Mouse (Mus musculus) left cerebral cortex, postnatal 10 days (tissue): ENCODE data around the gene Wasf3. TPM values are rescaled to one million over a fixed set of nuclear protein-coding genes. Genes with fewer than 3 reads are reported as not detected.
"Not testable (repeated sequence)": the region's sequence is repeated elsewhere in the genome, so short reads cannot be mapped to it uniquely, and the experiment has no call there.

ENCODE experiments used
- DNase-seq, 2 experiments: peaks; one replicate each; pipeline ENCODE4 v3.0.0; 2021 to 2022; ENCODE audit warnings: low spot score in 2 of 2, mixed read lengths in 1 of 2; ENCODE audit errors: extremely low spot score in 1 of 2
- intact Hi-C: fragments of 180-260 bp; cut with DNase I; formaldehyde crosslinking; loops from one replicate; pipeline ENCODE4 v1.15.1; 2025
- total RNA-seq, 2 experiments: library from RNA; stranded (reverse); gene quantifications; 2 replicates each; pipeline ENCODE4 v1.2.3; 2021

Wasf3 gene
- total RNA-seq, 2 experiments from 2014 or later, result 72.6 to 78.6 TPM

- intact Hi-C loops, result no loop called here
- no peak for DNase-seq
Measured at GRCm38 (mm10) chr5:146394563-146394962, 9.8 kb downstream of the Wasf3 start.

GRCm38 (mm10) chr5:146397253-146397652, 12.5 kb downstream of the Wasf3 start:
- intact Hi-C loops, result no loop called here
- no peak for DNase-seq

- intact Hi-C loops, result no loop called here
- DNase-seq, result no peak
Measured at GRCm38 (mm10) chr5:146398386-146399115, 13.8 kb downstream of the Wasf3 start.

- DNase-seq, intact Hi-C loops: not testable (repeated sequence)
Measured at GRCm38 (mm10) chr5:146401012-146401411, 16.2 kb downstream of the Wasf3 start.

GRCm38 (mm10) chr5:146402311-146402710, 17.5 kb downstream of the Wasf3 start:
- DNase-seq, result no peak
- intact Hi-C loops, result no loop called here

- no peak for DNase-seq
- intact Hi-C loops, result no loop called here
Measured at GRCm38 (mm10) chr5:146403923-146404322, 19.1 kb downstream of the Wasf3 start.

- no peak for DNase-seq
- intact Hi-C loops, result no loop called here
Measured at GRCm38 (mm10) chr5:146406133-146406532, 21.3 kb downstream of the Wasf3 start.

GRCm38 (mm10) chr5:146407791-146408190, 23.0 kb downstream of the Wasf3 start:
- DNase-seq, result no peak
- intact Hi-C loops, result no loop called here

GRCm38 (mm10) chr5:146408604-146409003, 23.8 kb downstream of the Wasf3 start:
- no peak for DNase-seq
- intact Hi-C loops, result no loop called here

GRCm38 (mm10) chr5:146410821-146411220, 26.0 kb downstream of the Wasf3 start:
- DNase-seq, result no peak
- intact Hi-C loops, result loop anchor here (10.0 kb wide), 1 partner anchor 76 kb away; no protein-coding TSS in a partner anchor

GRCm38 (mm10) chr5:146412743-146413430, 28.1 kb downstream of the Wasf3 start:
- DNase-seq, result peak; percentile 76 to 78
- intact Hi-C loops, result loop anchor here (10.0 kb wide), 1 partner anchor 78 kb away; no protein-coding TSS in a partner anchor

- intact Hi-C loops, result loop anchor here (10.0 kb wide), 1 partner anchor 80 kb away; no protein-coding TSS in a partner anchor
- DNase-seq, result peak in 1 of 2 experiments; percentile 19
Measured at GRCm38 (mm10) chr5:146414611-146415010, 29.8 kb downstream of the Wasf3 start.

- peak; percentile 32 to 63 for DNase-seq
- intact Hi-C loops, result loop anchor here (10.0 kb wide), 1 partner anchor 80 kb away; no protein-coding TSS in a partner anchor
Measured at GRCm38 (mm10) chr5:146415218-146415617, 30.4 kb downstream of the Wasf3 start.

GRCm38 (mm10) chr5:146416331-146417110, 31.7 kb downstream of the Wasf3 start:
- peak in 1 of 2 experiments; percentile 18 for DNase-seq
- intact Hi-C loops, result loop anchor here (10.0 kb wide), 1 partner anchor 82 kb away; no protein-coding TSS in a partner anchor

- intact Hi-C loops, result loop anchor here (10.0 kb wide), 1 partner anchor 83 kb away; no protein-coding TSS in a partner anchor
- DNase-seq, result peak in 1 of 2 experiments; percentile 30
Measured at GRCm38 (mm10) chr5:146418092-146418491, 33.3 kb downstream of the Wasf3 start.

- DNase-seq, result peak in 1 of 2 experiments; percentile 32
- intact Hi-C loops, result no loop called here
Measured at GRCm38 (mm10) chr5:146420081-146420480, 35.3 kb downstream of the Wasf3 start.

GRCm38 (mm10) chr5:146424711-146425326, 40.0 kb downstream of the Wasf3 start:
- intact Hi-C loops, result no loop called here
- DNase-seq, result peak; percentile 47 to 52

- peak in 1 of 2 experiments; percentile 9 for DNase-seq
- intact Hi-C loops, result no loop called here
Measured at GRCm38 (mm10) chr5:146425656-146426055, 40.9 kb downstream of the Wasf3 start.
